Mouse (Mus musculus): ENCODE data around the gene Ier2.
A peak's percentile ranks its signal among the peaks of the same experiment; 100 is the strongest.

The Ier2 gene

GRCm38 (mm10) chr8:84661458-84661871 is 1.2 kb downstream of the Ier2 start:
- peak; percentile 91 to 94 for DNase-seq

- DNase-seq, result peak; percentile 78 to 89
Observed at GRCm38 (mm10) chr8:84660819-84661457, 1.7 kb downstream of the Ier2 start.

GRCm38 (mm10) chr8:84659936-84660818 is 2.5 kb downstream of the Ier2 start:
- DNase-seq, result peak; percentile 79 to 82

GRCm38 (mm10) chr8:84658951-84659350 is 3.7 kb downstream of the Ier2 start:
- DNase-seq, result no peak

GRCm38 (mm10) chr8:84657680-84658079 is 5.0 kb downstream of the Ier2 start:
- DNase-seq, result peak in 1 of 2 experiments; percentile 32

- no peak for DNase-seq
Observed at GRCm38 (mm10) chr8:84657203-84657602, 5.4 kb downstream of the Ier2 start.

GRCm38 (mm10) chr8:84656641-84657126 is 6.0 kb downstream of the Ier2 start:
- DNase-seq, result peak; percentile 91 to 96

- peak in 1 of 2 experiments; percentile 33 for DNase-seq
Observed at GRCm38 (mm10) chr8:84656191-84656525, 6.5 kb downstream of the Ier2 start.

- peak in 1 of 2 experiments; percentile 37 for DNase-seq
Observed at GRCm38 (mm10) chr8:84655336-84656190, 7.1 kb downstream of the Ier2 start.

GRCm38 (mm10) chr8:84654597-84654996 is 8.1 kb downstream of the Ier2 start:
- DNase-seq, result no peak

- no peak for DNase-seq
Observed at GRCm38 (mm10) chr8:84653092-84653631, 9.5 kb downstream of the Ier2 start.

- peak in 1 of 2 experiments; percentile 17 for DNase-seq
Observed at GRCm38 (mm10) chr8:84650213-84650612, 12.4 kb downstream of the Ier2 start.

- DNase-seq, result peak in 1 of 2 experiments; percentile 53
Observed at GRCm38 (mm10) chr8:84647461-84647901, 15.2 kb downstream of the Ier2 start.

GRCm38 (mm10) chr8:84646800-84647199 is 15.9 kb downstream of the Ier2 start:
- DNase-seq, result no peak

- DNase-seq, result no peak
Observed at GRCm38 (mm10) chr8:84643019-84643418, 19.6 kb downstream of the Ier2 start.

GRCm38 (mm10) chr8:84641578-84642361 is 20.9 kb downstream of the Ier2 start:
- no peak for DNase-seq

GRCm38 (mm10) chr8:84640617-84641294 is 21.9 kb downstream of the Ier2 start:
- DNase-seq, result no peak

- no peak for DNase-seq
Observed at GRCm38 (mm10) chr8:84640010-84640588, 22.6 kb downstream of the Ier2 start.

GRCm38 (mm10) chr8:84639162-84640009 is 23.3 kb downstream of the Ier2 start:
- DNase-seq, result peak; percentile 94 to 96

Measured in kidney, postnatal 36 days (tissue).